Mouse (Mus musculus): ENCODE measurements around the gene Id2. TPM values are rescaled to one million over a fixed set of nuclear protein-coding genes. Genes with fewer than 3 reads are reported as not detected.

The Id2 gene
- polyA plus RNA-seq, 1 experiment = 106 TPM

DNA sequence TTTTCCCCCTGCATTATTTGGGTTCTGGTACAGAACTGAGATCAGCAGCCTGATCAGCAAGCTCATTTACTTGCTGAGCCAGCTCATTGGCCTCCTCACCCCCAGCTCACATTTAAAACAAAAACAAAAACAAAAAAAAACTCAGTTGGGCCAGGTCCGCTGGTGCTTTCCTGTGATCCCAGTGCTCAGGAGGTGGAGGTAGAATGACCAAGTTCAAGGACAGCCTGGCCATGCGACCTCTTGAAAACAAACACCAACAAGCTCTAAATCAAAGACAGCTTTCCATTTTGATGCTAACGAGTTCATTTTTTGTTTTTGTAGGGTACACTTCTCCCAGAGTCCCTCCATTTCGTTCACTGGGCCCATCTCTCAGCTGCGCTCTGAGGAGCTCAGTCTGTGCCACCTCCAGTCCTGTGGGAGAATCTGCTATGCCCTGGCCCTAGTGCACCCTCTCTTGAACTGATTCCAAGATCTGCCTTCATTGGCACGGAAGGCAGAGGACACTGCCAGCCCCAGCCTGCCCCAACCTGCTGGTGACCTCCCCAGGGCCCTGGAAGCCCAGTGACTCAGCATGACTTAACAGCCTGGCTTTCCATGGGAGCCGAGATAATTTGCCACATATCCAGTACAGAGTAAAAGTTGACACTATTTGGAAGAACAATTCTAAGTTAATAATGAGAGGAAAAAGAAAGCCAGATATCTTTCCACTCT is 13.2 kb upstream of the Id2 start:
- no peaks in the 10 kb centered on the region for H3K4me1 ChIP-seq (ENCODE audit: control insufficient read depth, insufficient read depth, insufficient read length)
- no peak for TF ChIP-seq POLR2A (IDR thresholded peaks at IDR 0.05; ENCODE audit: low read depth, low read length)
- TF ChIP-seq CTCF (IDR thresholded peaks at IDR 0.05; ENCODE audit: extremely low read depth, insufficient read depth, insufficient read length, insufficient replicate concordance) = no peak
- DNase-seq (ENCODE audit: low read depth in 1 of 2, low spot score in 2 of 2) = no peak
- 75% methylated on average over 7 of the region's 7 CpGs for WGBS
- no peak overlapping the region for H3K27ac ChIP-seq (ENCODE audit: insufficient read depth, low read length)
- H3K27me3 ChIP-seq (ENCODE audit: control insufficient read depth, insufficient read depth, low read length) = no peaks in the 10 kb centered on the region
- H3K36me3 ChIP-seq (ENCODE audit: control insufficient read depth, insufficient read depth, low read length) = no peaks in the 10 kb centered on the region
- no peak overlapping the region for H3K4me3 ChIP-seq (ENCODE audit: extremely low read depth, insufficient read depth, insufficient read length)

DNA sequence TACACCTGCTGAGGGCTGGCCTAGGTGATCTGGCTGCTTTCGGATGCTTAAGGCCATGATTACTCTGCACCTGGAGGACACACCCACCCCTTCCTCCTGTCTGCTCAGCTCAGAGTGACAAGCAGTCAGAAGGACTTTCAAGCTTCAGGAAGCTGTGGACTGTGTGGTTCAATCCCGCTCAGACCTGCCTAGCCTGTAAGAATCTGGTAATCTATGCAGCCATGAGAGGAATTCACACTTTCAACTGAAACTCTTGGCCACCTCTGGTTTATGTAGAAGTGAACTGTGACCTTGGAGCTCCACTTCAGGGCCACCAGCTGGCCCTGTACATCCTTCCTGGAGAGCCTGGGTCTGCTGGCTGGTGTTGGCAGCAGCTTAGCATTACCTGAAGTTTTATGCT is 11.9 kb upstream of the Id2 start:
- no peak overlapping the region for H3K27ac ChIP-seq (ENCODE audit: insufficient read depth, low read length)
- H3K36me3 ChIP-seq (ENCODE audit: control insufficient read depth, insufficient read depth, low read length) = no peaks in the 10 kb centered on the region
- TF ChIP-seq CTCF (IDR thresholded peaks at IDR 0.05; ENCODE audit: extremely low read depth, insufficient read depth, insufficient read length, insufficient replicate concordance) (no peak), POLR2A (IDR thresholded peaks at IDR 0.05; ENCODE audit: low read depth, low read length) (no peak)
- no peaks in the 10 kb centered on the region for H3K27me3 ChIP-seq (ENCODE audit: control insufficient read depth, insufficient read depth, low read length)
- H3K4me3 ChIP-seq (ENCODE audit: extremely low read depth, insufficient read depth, insufficient read length) = no peak overlapping the region
- H3K4me1 ChIP-seq (ENCODE audit: control insufficient read depth, insufficient read depth, insufficient read length) = no peaks in the 10 kb centered on the region
- 54% methylated on average over 2 of the region's 2 CpGs for WGBS
- DNase-seq (ENCODE audit: low read depth in 1 of 2, low spot score in 2 of 2) = no peak

DNA sequence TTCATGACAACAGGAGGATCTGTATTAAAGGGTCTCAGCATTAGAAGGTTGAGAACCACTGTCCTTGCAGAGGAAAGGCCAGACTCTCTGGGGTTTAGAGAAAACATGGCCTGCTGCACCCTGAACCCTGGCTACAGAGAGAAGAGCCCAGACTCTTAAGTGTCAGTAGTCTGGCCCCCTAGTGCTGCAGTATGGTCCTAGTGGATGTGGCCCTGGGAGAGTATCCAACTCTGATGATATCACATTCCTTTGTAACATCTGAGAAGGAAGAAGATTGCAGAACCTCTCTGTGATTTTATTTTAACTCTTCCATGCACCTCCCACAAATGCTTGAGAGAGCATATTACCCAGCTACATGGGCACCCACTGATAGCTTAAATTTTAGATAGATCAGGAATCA is 7.6 kb upstream of the Id2 start:
- Histone ChIP-seq H3K27me3 (ENCODE audit: control insufficient read depth, insufficient read depth, low read length) (peaks cover 6% of the 10 kb centered on the region), H3K27ac (ENCODE audit: insufficient read depth, low read length) (no peak overlapping the region), H3K4me3 (ENCODE audit: extremely low read depth, insufficient read depth, insufficient read length) (no peak overlapping the region), H3K4me1 (ENCODE audit: control insufficient read depth, insufficient read depth, insufficient read length) (peaks cover 7% of the 10 kb centered on the region), H3K36me3 (ENCODE audit: control insufficient read depth, insufficient read depth, low read length) (no peaks in the 10 kb centered on the region)
- DNase-seq (ENCODE audit: low read depth in 1 of 2, low spot score in 2 of 2) = no peak
- no peak for TF ChIP-seq CTCF (IDR thresholded peaks at IDR 0.05; ENCODE audit: extremely low read depth, insufficient read depth, insufficient read length, insufficient replicate concordance)
- TF ChIP-seq POLR2A (IDR thresholded peaks at IDR 0.05; ENCODE audit: low read depth, low read length) = no peak

DNA sequence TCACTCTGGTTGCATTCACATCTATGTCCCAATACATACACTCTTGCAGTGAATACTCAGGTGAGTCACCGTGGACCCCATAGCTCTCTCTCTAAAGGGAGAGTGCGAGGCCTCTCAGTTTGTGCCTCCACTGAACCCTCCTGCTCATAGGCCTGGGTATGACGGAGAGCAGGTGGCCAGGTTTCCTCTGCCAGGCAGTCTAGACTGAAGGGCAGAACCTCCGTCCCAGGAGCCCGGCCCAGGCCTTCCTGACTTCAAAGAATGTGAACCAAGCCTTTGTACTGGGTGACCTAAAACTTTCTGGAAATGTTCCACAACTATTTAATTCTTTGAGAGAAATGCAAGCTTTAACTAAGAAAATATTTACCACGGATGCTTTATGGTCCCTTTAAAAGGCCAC is 7.0 kb upstream of the Id2 start:
- Histone ChIP-seq H3K27ac (ENCODE audit: insufficient read depth, low read length) (no peak overlapping the region), H3K27me3 (ENCODE audit: control insufficient read depth, insufficient read depth, low read length) (peaks cover 9% of the 10 kb centered on the region), H3K36me3 (ENCODE audit: control insufficient read depth, insufficient read depth, low read length) (no peaks in the 10 kb centered on the region), H3K4me1 (ENCODE audit: control insufficient read depth, insufficient read depth, insufficient read length) (peaks cover 7% of the 10 kb centered on the region), H3K4me3 (ENCODE audit: extremely low read depth, insufficient read depth, insufficient read length) (no peak overlapping the region)
- TF ChIP-seq POLR2A (IDR thresholded peaks at IDR 0.05; ENCODE audit: low read depth, low read length) = no peak
- TF ChIP-seq CTCF (IDR thresholded peaks at IDR 0.05; ENCODE audit: extremely low read depth, insufficient read depth, insufficient read length, insufficient replicate concordance) = no peak
- 84% methylated on average over 6 of the region's 6 CpGs for WGBS
- DNase-seq (ENCODE audit: low read depth in 1 of 2, low spot score in 2 of 2) = no peak

DNA sequence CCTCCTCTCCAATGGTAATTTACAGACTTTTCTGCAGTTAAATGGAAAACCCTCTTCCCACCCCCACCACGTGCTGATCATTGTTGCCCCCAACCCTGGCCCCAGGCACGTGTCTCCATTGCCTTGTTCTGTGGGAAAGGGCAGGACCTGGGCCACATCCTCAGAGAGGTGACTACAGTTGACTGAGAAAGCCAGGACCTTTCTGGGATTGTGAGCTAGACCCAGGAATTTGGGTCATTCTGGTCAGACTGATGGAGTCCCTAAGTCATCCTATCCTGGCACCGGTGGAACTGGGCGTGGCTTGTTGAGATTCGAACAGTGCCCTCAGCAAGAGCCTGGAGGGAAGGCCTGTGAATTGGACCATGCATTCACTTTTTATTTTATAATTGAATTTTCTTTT is 4.4 kb upstream of the Id2 start:
- 45% methylated on average over 5 of the region's 5 CpGs for WGBS
- Histone ChIP-seq H3K4me3 (ENCODE audit: extremely low read depth, insufficient read depth, insufficient read length) (no peak overlapping the region), H3K27me3 (ENCODE audit: control insufficient read depth, insufficient read depth, low read length) (peaks cover 11% of the 10 kb centered on the region), H3K4me1 (ENCODE audit: control insufficient read depth, insufficient read depth, insufficient read length) (peaks cover 18% of the 10 kb centered on the region), H3K36me3 (ENCODE audit: control insufficient read depth, insufficient read depth, low read length) (no peaks in the 10 kb centered on the region), H3K27ac (ENCODE audit: insufficient read depth, low read length) (no peak overlapping the region)
- DNase-seq (ENCODE audit: low read depth in 1 of 2, low spot score in 2 of 2) = no peak
- TF ChIP-seq POLR2A (IDR thresholded peaks at IDR 0.05; ENCODE audit: low read depth, low read length) (no peak), CTCF (IDR thresholded peaks at IDR 0.05; ENCODE audit: extremely low read depth, insufficient read depth, insufficient read length, insufficient replicate concordance) (no peak)

DNA sequence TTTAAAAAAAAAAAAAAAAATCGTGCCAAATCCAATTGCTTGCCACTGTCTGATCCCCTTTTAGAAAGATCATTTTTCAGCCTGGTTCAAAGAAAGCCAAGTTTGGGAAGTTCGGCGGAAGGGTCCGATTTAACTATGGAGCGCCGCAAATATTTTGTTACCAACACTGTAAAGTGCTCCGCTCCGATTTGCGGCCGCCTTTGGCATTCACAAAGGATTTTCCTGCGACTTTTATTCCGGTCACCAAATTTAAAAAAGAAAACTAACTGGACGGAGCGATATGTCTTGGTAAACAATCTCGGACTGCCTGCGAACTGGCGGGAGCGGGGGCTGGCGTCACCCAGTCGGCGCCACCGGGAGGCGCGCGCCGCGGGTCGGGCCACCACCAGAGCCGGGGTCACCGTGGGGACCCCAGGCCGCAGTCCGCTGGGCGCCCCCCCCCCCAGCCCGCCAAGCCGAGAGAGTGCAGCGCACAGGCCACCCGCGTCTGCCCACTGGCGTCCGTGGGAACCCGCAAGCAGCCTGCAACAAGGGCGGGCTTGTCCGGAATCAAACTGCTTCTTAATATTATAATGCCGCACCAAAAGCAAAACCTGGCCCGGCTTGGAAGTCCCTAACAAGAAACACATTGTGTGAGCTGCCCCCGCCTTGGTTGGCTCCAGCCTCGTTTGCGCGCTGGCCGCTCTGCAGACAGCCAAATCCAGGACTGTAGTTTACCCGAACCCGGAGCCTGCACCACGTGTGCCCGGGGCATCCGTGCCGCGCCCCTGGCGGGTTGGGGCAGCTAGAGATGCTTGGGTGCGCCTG is 3.7 kb upstream of the Id2 start:
- DNase-seq (ENCODE audit: low read depth in 1 of 2, low spot score in 2 of 2) = peak in 1 of 2 experiments; percentile 12
- TF ChIP-seq POLR2A (IDR thresholded peaks at IDR 0.05; ENCODE audit: low read depth, low read length) (no peak), CTCF (IDR thresholded peaks at IDR 0.05; ENCODE audit: extremely low read depth, insufficient read depth, insufficient read length, insufficient replicate concordance) (no peak)

More for the DNA sequence above, 3.7 kb upstream of the Id2 start:
- Histone ChIP-seq H3K27me3 (ENCODE audit: control insufficient read depth, insufficient read depth, low read length) (peaks cover 11% of the 10 kb centered on the region), H3K27ac (ENCODE audit: insufficient read depth, low read length) (peak overlapping the region; percentile 52), H3K4me3 (ENCODE audit: extremely low read depth, insufficient read depth, insufficient read length) (peak overlapping the region; percentile 47), H3K36me3 (ENCODE audit: control insufficient read depth, insufficient read depth, low read length) (no peaks in the 10 kb centered on the region), H3K4me1 (ENCODE audit: control insufficient read depth, insufficient read depth, insufficient read length) (peaks cover 18% of the 10 kb centered on the region)
- WGBS = 1% methylated on average over 59 of the region's 59 CpGs
